Mouse (Mus musculus) mesoderm, embryonic 11.5 days (tissue): Measurements from ENCODE around the gene Sp1.
A peak's percentile ranks its signal among the peaks of the same experiment; 100 is the strongest.

Experiments
- DNase-seq: peaks from one replicate; pipeline ENCODE4 v3.0.0-alpha.2; 2012; ENCODE audit warnings: low read depth, low spot score

Gene Sp1

GRCm38 (mm10) chr15:102433173-102433572 is 27.2 kb downstream of the Sp1 start:
- DNase-seq, result no peak

GRCm38 (mm10) chr15:102442490-102442889 is 36.5 kb downstream of the Sp1 start:
- peak; percentile 81 for DNase-seq

GRCm38 (mm10) chr15:102445146-102445545 is 39.2 kb downstream of the Sp1 start, which contains the start of gene Amhr2:
Amhr2 (plus strand) TSS chr15:102445367.
- no peak for DNase-seq

GRCm38 (mm10) chr15:102446448-102446847 is 40.5 kb downstream of the Sp1 start:
- no peak for DNase-seq

GRCm38 (mm10) chr15:102449366-102449765 is 43.4 kb downstream of the Sp1 start:
- no peak for DNase-seq

GRCm38 (mm10) chr15:102450928-102451327 is 45.0 kb downstream of the Sp1 start:
- no peak for DNase-seq

- DNase-seq, result no peak
These were observed 45.9 kb downstream of the Sp1 start for GRCm38 (mm10) chr15:102451666-102452430.

GRCm38 (mm10) chr15:102455993-102456392 is 50.0 kb downstream of the Sp1 start:
- peak; percentile 30 for DNase-seq

GRCm38 (mm10) chr15:102458050-102458736 is 52.2 kb downstream of the Sp1 start:
- DNase-seq, result no peak

GRCm38 (mm10) chr15:102458904-102459317 is 53.0 kb downstream of the Sp1 start, which contains the start of gene Prr13:
Prr13 (plus strand) TSS chr15:102459028.
- DNase-seq, result peak; percentile 91

- no peak for DNase-seq
These were observed 53.4 kb downstream of the Sp1 start for GRCm38 (mm10) chr15:102459381-102459780.

GRCm38 (mm10) chr15:102459847-102460246 is 53.9 kb downstream of the Sp1 start:
- no peak for DNase-seq

GRCm38 (mm10) chr15:102460409-102460808 is 54.5 kb downstream of the Sp1 start:
- no peak for DNase-seq

- DNase-seq, result no peak
These were observed 55.0 kb downstream of the Sp1 start for GRCm38 (mm10) chr15:102460971-102461370.

- no peak for DNase-seq
These were observed 55.6 kb downstream of the Sp1 start for GRCm38 (mm10) chr15:102461430-102462075.

- peak; percentile 38 for DNase-seq
These were observed 57.7 kb downstream of the Sp1 start for GRCm38 (mm10) chr15:102463666-102464065.

- no peak for DNase-seq
These were observed 62.9 kb downstream of the Sp1 start for GRCm38 (mm10) chr15:102468675-102469370.

GRCm38 (mm10) chr15:102470183-102470604 is 64.3 kb downstream of the Sp1 start, which contains the start of gene Pcbp2:
Pcbp2 (plus strand) TSS chr15:102470539.
- DNase-seq, result peak; percentile 98

GRCm38 (mm10) chr15:102470605-102471294 is 64.8 kb downstream of the Sp1 start:
- peak; percentile 83 for DNase-seq

GRCm38 (mm10) chr15:102471295-102471645 is 65.3 kb downstream of the Sp1 start:
- no peak for DNase-seq

- no peak for DNase-seq
These were observed 65.8 kb downstream of the Sp1 start for GRCm38 (mm10) chr15:102471727-102472126.
